ENCODE assay signal across 9 mouse cellular contexts in genomic region chr2:181188681-181189080, GRCm38 (mm10). TPM values are rescaled to one million over a fixed set of nuclear protein-coding genes. Genes with fewer than 3 reads are reported as not detected.
DNase-seq lines count a peak whose midpoint lies in the region; ATAC-seq and TF ChIP-seq lines count a peak whose summit lies in the region.
"Had no signal": no experiment of that assay in that cellular context is flagged by ENCODE, and none has a peak within 500 bp of the region (broad histone marks: within the 10 kb centered on the region; RNA-seq: fewer than 3 reads in every experiment).

No protein-coding gene starts in this region.

- peaks cover 12% of the 10 kb centered on the region for H3K36me3 ChIP-seq in forebrain, embryonic 12.5 days (replicated peaks)
- no peaks in the 10 kb centered on the region for H3K36me3 ChIP-seq in kidney, adult 2 months (ENCODE audit: control insufficient read depth, insufficient read depth, low read length)
- no peaks in the 10 kb centered on the region for H3K36me3 ChIP-seq in stomach, embryonic 16.5 days (ENCODE audit: control insufficient read depth, insufficient read depth, low read length)

- H3K27me3 ChIP-seq in forebrain, embryonic 12.5 days, result 0 out of 2 replicates have a peak, but pooled peaks cover 2% of the 10 kb centered on the region
- H3K27me3 ChIP-seq in kidney, adult 2 months (replicated peaks; ENCODE audit: control insufficient read depth, insufficient read depth, low read length), result no peaks in the 10 kb centered on the region
- H3K27me3 ChIP-seq in stomach, embryonic 16.5 days (ENCODE audit: control insufficient read depth, insufficient read depth, low read length), result no peaks in the 10 kb centered on the region

- no peak overlapping the region for H3K4me3 ChIP-seq in layer of hippocampus, adult 2 months
- H3K4me3 ChIP-seq in forebrain, embryonic 12.5 days (replicated peaks), result peak overlapping the region; percentile 75
- no peak overlapping the region for H3K4me3 ChIP-seq in kidney, adult 2 months (ENCODE audit: insufficient read depth, low read depth, low read length)
- H3K4me3 ChIP-seq in stomach, embryonic 16.5 days (replicated peaks; ENCODE audit: low read length), result peak overlapping the region; percentile 20; the same call in 1 of the 2 replicates

- no peaks in the 10 kb centered on the region for H3K9me3 ChIP-seq in forebrain, embryonic 12.5 days
- no peaks in the 10 kb centered on the region for H3K9me3 ChIP-seq in stomach, embryonic 16.5 days (replicated peaks; ENCODE audit: control insufficient read depth, low read length)

- ATAC-seq in forebrain, embryonic 12.5 days (ENCODE audit: low FRiP score), result no peak
- ATAC-seq in stomach, embryonic 16.5 days (ENCODE audit: insufficient read depth, low FRiP score), result peak; percentile 31; the same call in 1 of the 2 replicates

- DNase-seq in layer of hippocampus, adult 2 months (ENCODE audit: low spot score in 2 of 2), result no peak
- no peak for DNase-seq in layer of hippocampus, adult 11-12 months (ENCODE audit: low spot score)
- peak; percentile 21 for DNase-seq in kidney, adult 2 months
- peak; percentile 53 for DNase-seq in lung, postnatal 36 days
- no peak for DNase-seq in cerebellum, postnatal 25 days
- no peak for DNase-seq in layer of hippocampus, adult 18-20 months (ENCODE audit: low spot score in 2 of 2)

- no peak for TF ChIP-seq POLR2A in kidney, adult 2 months (IDR thresholded peaks at IDR 0.05; ENCODE audit: low read depth, low read length)

- H3K27ac ChIP-seq in layer of hippocampus, adult 2 months, result peak overlapping the region; percentile 51; the same call in 1 of the 2 replicates
- H3K27ac ChIP-seq in forebrain, embryonic 12.5 days, result peak overlapping the region; percentile 59; the same call in 1 of the 2 replicates
- peak overlapping the region; percentile 13 for H3K27ac ChIP-seq in kidney, adult 2 months (ENCODE audit: insufficient read depth, low read depth, low read length)
- H3K27ac ChIP-seq in stomach, embryonic 16.5 days (ENCODE audit: low read length), result peak overlapping the region; percentile 81

- 67% methylated on average over 2 of the region's 2 CpGs for WGBS in forebrain, embryonic 12.5 days
- 46% methylated on average over 2 of the region's 2 CpGs for WGBS in kidney, adult 2 months
- WGBS in stomach, embryonic 16.5 days, result 56% methylated on average over 2 of the region's 2 CpGs

- H3K9ac ChIP-seq in forebrain, embryonic 12.5 days, result no peak overlapping the region
- peak overlapping the region; percentile 44; the same call in 1 of the 2 replicates for H3K9ac ChIP-seq in stomach, embryonic 16.5 days (ENCODE audit: low read length)

- peak overlapping the region; percentile 60 for H3K4me2 ChIP-seq in forebrain, embryonic 12.5 days
- H3K4me2 ChIP-seq in stomach, embryonic 16.5 days (ENCODE audit: low read depth, low read length), result peak overlapping the region; percentile 92

- no peak for TF ChIP-seq CTCF in layer of hippocampus, adult 2 months (conservative IDR thresholded peaks at IDR 0.05)
- no peak for TF ChIP-seq CTCF in kidney, adult 2 months (conservative IDR thresholded peaks at IDR 0.05; ENCODE audit: insufficient read depth, insufficient read length, low read depth, low read length)

- peaks cover 9% of the 10 kb centered on the region for H3K4me1 ChIP-seq in forebrain, embryonic 12.5 days
- peaks cover 5% of the 10 kb centered on the region; the same call in 1 of the 2 replicates for H3K4me1 ChIP-seq in kidney, adult 2 months (ENCODE audit: control insufficient read depth, insufficient read depth, low read length)
- H3K4me1 ChIP-seq in stomach, embryonic 16.5 days (ENCODE audit: control insufficient read depth, insufficient read depth, low read length), result peaks cover 4% of the 10 kb centered on the region; the same call in 1 of the 2 replicates

RNA-seq across cellular contexts. Expression of gene Ppdpf, which starts 1.6 kb away (rescaled TPM):
- total RNA-seq in layer of hippocampus, adult 2 months (2021), result 10 to 100 TPM; 85.4 to 90.2 TPM
- 483 and 484 TPM in 2 replicates for polyA plus RNA-seq in forebrain, embryonic 12.5 days (2016; fragmentation: Nextera tagmentation; extraction: Ambion mirVana)
- 162 and 168 TPM in 2 replicates for polyA plus RNA-seq in kidney, adult 2 months (2012; rRNA removed)
- polyA plus RNA-seq in stomach, embryonic 16.5 days (2015; fragmentation: Nextera tagmentation; extraction: Ambion mirVana), result 220 and 249 TPM in 2 replicates
- total RNA-seq in layer of hippocampus, adult 18-20 months (2021), result 10 to 100 TPM; 84.9 to 85.1 TPM

RNA-seq across cellular contexts. Expression of gene Ptk6, which starts 13.9 kb away (rescaled TPM):
- under 1 TPM in 1 of 2 experiments, not detected in 1; 0.10 TPM for total RNA-seq in layer of hippocampus, adult 2 months (2021)
- not detected in 2 replicates for polyA plus RNA-seq in forebrain, embryonic 12.5 days (2016; fragmentation: Nextera tagmentation; extraction: Ambion mirVana)
- polyA plus RNA-seq in kidney, adult 2 months (2012; rRNA removed), result 0.12 and 0.16 TPM in 2 replicates
- polyA plus RNA-seq in stomach, embryonic 16.5 days (2015; fragmentation: Nextera tagmentation; extraction: Ambion mirVana), result 0.56 and 0.70 TPM in 2 replicates
- not detected for total RNA-seq in layer of hippocampus, adult 18-20 months (2021)
- total RNA-seq: adrenal gland, postnatal 36 days had no signal

RNA-seq across cellular contexts. Expression of gene Srms, which starts 24.3 kb away (rescaled TPM):
- under 1 TPM; 0.12 to 0.41 TPM for total RNA-seq in layer of hippocampus, adult 2 months (2021)
- polyA plus RNA-seq in forebrain, embryonic 12.5 days (2016; fragmentation: Nextera tagmentation; extraction: Ambion mirVana), result not detected in 2 replicates
- 0.87 and 0.91 TPM in 2 replicates for polyA plus RNA-seq in kidney, adult 2 months (2012; rRNA removed)
- polyA plus RNA-seq in stomach, embryonic 16.5 days (2015; fragmentation: Nextera tagmentation; extraction: Ambion mirVana), result 0.19 and 0.40 TPM in 2 replicates
- under 1 TPM; 0.15 to 0.40 TPM for total RNA-seq in layer of hippocampus, adult 18-20 months (2021)

RNA-seq across cellular contexts. Expression of gene Fndc11, which starts 31.1 kb away (rescaled TPM):
- total RNA-seq in layer of hippocampus, adult 2 months (2021), result not detected
- polyA plus RNA-seq in forebrain, embryonic 12.5 days (2016; fragmentation: Nextera tagmentation; extraction: Ambion mirVana), result 0.17 TPM in 1 of 2 replicates, not detected in the other
- polyA plus RNA-seq in kidney, adult 2 months (2012; rRNA removed), result 0.72 and 0.77 TPM in 2 replicates
- 0.23 and 0.52 TPM in 2 replicates for polyA plus RNA-seq in stomach, embryonic 16.5 days (2015; fragmentation: Nextera tagmentation; extraction: Ambion mirVana)
- total RNA-seq in layer of hippocampus, adult 18-20 months (2021), result under 1 TPM in 1 of 2 experiments, not detected in 1; 0.22 TPM
- total RNA-seq: adrenal gland, postnatal 36 days had no signal

RNA-seq across cellular contexts. Expression of gene Eef1a2, which starts 31.9 kb away (rescaled TPM):
- total RNA-seq in layer of hippocampus, adult 2 months (2021), result 1,000 to 10,000 TPM; 1,145 to 1,175 TPM
- 1.1 and 1.4 TPM in 2 replicates for polyA plus RNA-seq in forebrain, embryonic 12.5 days (2016; fragmentation: Nextera tagmentation; extraction: Ambion mirVana)
- polyA plus RNA-seq in kidney, adult 2 months (2012; rRNA removed), result 0.92 and 18.7 TPM in 2 replicates
- polyA plus RNA-seq in stomach, embryonic 16.5 days (2015; fragmentation: Nextera tagmentation; extraction: Ambion mirVana), result 0.10 and 0.17 TPM in 2 replicates
- total RNA-seq in layer of hippocampus, adult 18-20 months (2021), result 1,000 to 10,000 TPM; 1,191 to 1,260 TPM

Comparison
In these comparisons a context has a peak if more than half of its experiments do, and no peak if none do; other contexts are left out.
1. DNase-seq: peak in kidney, adult 2 months (single experiment) and lung, postnatal 36 days (single experiment); none in layer of hippocampus, adult 2 months (0 of 2), layer of hippocampus, adult 11-12 months (single experiment), cerebellum, postnatal 25 days (0 of 2) and layer of hippocampus, adult 18-20 months (0 of 2).
2. H3K27ac ChIP-seq: peak in every context shown above with its lines; median percentile 81 in stomach, embryonic 16.5 days; 59 in forebrain, embryonic 12.5 days; 51 in layer of hippocampus, adult 2 months; 13 in kidney, adult 2 months.
3. H3K4me3 ChIP-seq: peak in forebrain, embryonic 12.5 days (single experiment) and stomach, embryonic 16.5 days (single experiment); none in layer of hippocampus, adult 2 months (single experiment) and kidney, adult 2 months (single experiment).